Mouse (Mus musculus) CH12.LX (cell line): Measurements from ENCODE around the gene Actb. TPM values are rescaled to one million over a fixed set of nuclear protein-coding genes. Genes with fewer than 3 reads are reported as not detected.

Source experiments
- DNase-seq: peaks from one replicate; pipeline ENCODE4 v3.0.0-alpha.2; 2013; ENCODE audit errors: extremely low read depth
- H3K27ac ChIP-seq: 2 replicates; pipeline ENCODE4 v1.5.1; 2012; ENCODE audit warnings: low read depth, mild to moderate bottlenecking, control low read depth, moderate library complexity; ENCODE audit not compliant: insufficient read depth
- H3K27me3 ChIP-seq: replicated peaks from 2 replicates; pipeline ENCODE3; 2012; ENCODE audit warnings: inconsistent platforms
- H3K36me3 ChIP-seq, 2 experiments: replicated peaks in 1 of 2; 2 replicates each; pipeline versions ENCODE3 to v1.6.1; 2012; ENCODE audit warnings: inconsistent platforms in 1 of 2, low read length in 1 of 2, mild to moderate bottlenecking in 1 of 2, mixed read lengths in 1 of 2, moderate library complexity in 1 of 2; ENCODE audit not compliant: control insufficient read depth in 1 of 2, insufficient read depth in 1 of 2
- H3K4me1 ChIP-seq, 2 experiments: 2 replicates each; pipeline ENCODE4 v1.6.1; 2012; ENCODE audit warnings: inconsistent platforms in 1 of 2, moderate library complexity in 1 of 2; ENCODE audit not compliant: insufficient read depth in 2 of 2, control insufficient read depth in 1 of 2
- H3K4me2 ChIP-seq: 2 replicates; pipeline ENCODE4 v1.6.1; 2012; ENCODE audit warnings: low read depth, mild to moderate bottlenecking, control low read depth; ENCODE audit not compliant: poor library complexity, insufficient read depth, severe bottlenecking
- H3K4me3 ChIP-seq, 3 experiments: fragments of 150-350 bp in 1 of 3; sonication (generic) in 1 of 3; replicated peaks in 1 of 3; 2 replicates each; pipeline versions ENCODE3 to v1.5.1; 2011 to 2012; ENCODE audit warnings: low read depth in 2 of 3, low read length in 2 of 3, mild to moderate bottlenecking in 2 of 3, moderate library complexity in 2 of 3, control low read depth in 1 of 3, improper control_type of control experiment in 1 of 3, inconsistent platforms in 1 of 3, mixed read lengths in 1 of 3; ENCODE audit not compliant: poor library complexity in 1 of 3
- H3K79me2 ChIP-seq: replicated peaks from 2 replicates; pipeline ENCODE4 v1.6.1; 2012; ENCODE audit warnings: mild to moderate bottlenecking, moderate library complexity; ENCODE audit not compliant: control insufficient read depth, poor library complexity, insufficient read depth, severe bottlenecking; ENCODE audit errors: extremely low read depth
- H3K9ac ChIP-seq: 2 replicates; pipeline ENCODE4 v1.6.1; 2012; ENCODE audit warnings: low read depth, mild to moderate bottlenecking, control low read depth, moderate library complexity; ENCODE audit not compliant: insufficient read depth
- H3K9me3 ChIP-seq: replicated peaks from 2 replicates; pipeline ENCODE3; 2012; ENCODE audit warnings: low read length, inconsistent platforms, mixed read lengths
- BHLHE40 ChIP-seq: IDR thresholded peaks from 2 replicates; pipeline ENCODE4 v1.6.1; 2011; ENCODE audit warnings: mild to moderate bottlenecking, low read depth, low read length, improper control_type of control experiment
- CHD1 ChIP-seq: IDR thresholded peaks from 2 replicates; pipeline ENCODE4 v1.6.1; 2012; ENCODE audit warnings: low read depth, low read length, improper control_type of control experiment, inconsistent platforms
- CHD2 ChIP-seq: IDR thresholded peaks from 2 replicates; pipeline ENCODE4 v1.6.1; 2011; ENCODE audit warnings: low read length, improper control_type of control experiment
- CTCF ChIP-seq, 2 experiments: IDR thresholded peaks in 1 of 2; conservative IDR thresholded peaks in 1 of 2; 2 replicates each; pipeline ENCODE4 v1.5.1; 2011 to 2012; ENCODE audit warnings: low read depth in 2 of 2, low read length in 2 of 2, improper control_type of control experiment in 1 of 2, inconsistent platforms in 1 of 2, mild to moderate bottlenecking in 1 of 2, moderate library complexity in 1 of 2
- E2F4 ChIP-seq: IDR thresholded peaks from 2 replicates; pipeline ENCODE4 v1.6.1; 2011; ENCODE audit warnings: low read depth, low read length, improper control_type of control experiment; ENCODE audit not compliant: insufficient replicate concordance
- ELF1 ChIP-seq: IDR thresholded peaks from 2 replicates; pipeline ENCODE4 v1.6.1; 2014; ENCODE audit warnings: low read depth, mild to moderate bottlenecking, inconsistent platforms, low read length, improper control_type of control experiment
- ETS1 ChIP-seq: conservative IDR thresholded peaks from 2 replicates; pipeline ENCODE4 v1.6.1; 2012; ENCODE audit warnings: low read depth, mild to moderate bottlenecking, inconsistent platforms, low read length, improper control_type of control experiment, moderate library complexity
- HCFC1 ChIP-seq: IDR thresholded peaks from 2 replicates; pipeline ENCODE4 v1.6.1; 2012; ENCODE audit warnings: low read depth, mild to moderate bottlenecking, inconsistent platforms, low read length, improper control_type of control experiment
- IRF4 ChIP-seq: IDR thresholded peaks from 2 replicates; pipeline ENCODE4 v1.6.1; 2014; ENCODE audit warnings: low read depth, mild to moderate bottlenecking, inconsistent platforms, low read length, improper control_type of control experiment
- JUN ChIP-seq: IDR thresholded peaks from 2 replicates; pipeline ENCODE4 v1.6.1; 2011; ENCODE audit warnings: low read depth, mild to moderate bottlenecking, low read length, improper control_type of control experiment, moderate library complexity; ENCODE audit not compliant: insufficient read depth
- JUND ChIP-seq: conservative IDR thresholded peaks from 2 replicates; pipeline ENCODE4 v1.6.1; 2011; ENCODE audit warnings: low read depth, low read length, improper control_type of control experiment
- MAFK ChIP-seq: IDR thresholded peaks from 2 replicates; pipeline ENCODE4 v1.6.1; 2011; ENCODE audit warnings: low read length, improper control_type of control experiment; ENCODE audit not compliant: insufficient replicate concordance
- MAX ChIP-seq: IDR thresholded peaks from 2 replicates; pipeline ENCODE4 v1.6.1; 2011; ENCODE audit warnings: low read length, improper control_type of control experiment
- MEF2A ChIP-seq: IDR thresholded peaks from 2 replicates; pipeline ENCODE4 v1.6.1; 2014; ENCODE audit warnings: low read depth, mild to moderate bottlenecking, inconsistent platforms, low read length, improper control_type of control experiment, borderline replicate concordance
- MXI1 ChIP-seq: IDR thresholded peaks from 2 replicates; pipeline ENCODE4 v1.6.1; 2011; ENCODE audit warnings: mild to moderate bottlenecking, low read depth, low read length, improper control_type of control experiment
- MYC ChIP-seq: IDR thresholded peaks from 2 replicates; pipeline ENCODE4 v1.6.1; 2011; ENCODE audit warnings: low read depth, mild to moderate bottlenecking, improper control_type of control experiment, low read length
- NELFE ChIP-seq: IDR thresholded peaks from 2 replicates; pipeline ENCODE4 v1.6.1; 2011; ENCODE audit warnings: low read depth, low read length, improper control_type of control experiment
- NRF1 ChIP-seq: IDR thresholded peaks from 2 replicates; pipeline ENCODE4 v1.6.1; 2014; ENCODE audit warnings: low read depth, mild to moderate bottlenecking, inconsistent platforms, low read length, improper control_type of control experiment, moderate library complexity
- PAX5 ChIP-seq: IDR thresholded peaks from 2 replicates; pipeline ENCODE4 v1.6.1; 2012; ENCODE audit warnings: low read length, inconsistent platforms, mixed read lengths
- POLR2A ChIP-seq: IDR thresholded peaks from 2 replicates; pipeline ENCODE4 v1.6.1; 2011; ENCODE audit warnings: low read depth, mild to moderate bottlenecking, improper control_type of control experiment, low read length
- POLR2AphosphoS2 ChIP-seq: IDR thresholded peaks from 2 replicates; pipeline ENCODE4 v1.6.1; 2011; ENCODE audit warnings: low read depth, low read length, improper control_type of control experiment
- RAD21 ChIP-seq: IDR thresholded peaks from 2 replicates; pipeline ENCODE4 v1.6.1; 2011; ENCODE audit warnings: low read depth, mild to moderate bottlenecking, low read length, improper control_type of control experiment, moderate library complexity
- SMC3 ChIP-seq: IDR thresholded peaks from 2 replicates; pipeline ENCODE4 v1.6.1; 2011; ENCODE audit warnings: low read depth, low read length, improper control_type of control experiment
- TCF12 ChIP-seq: IDR thresholded peaks from 2 replicates; pipeline ENCODE4 v1.6.1; 2014; ENCODE audit warnings: low read depth, mild to moderate bottlenecking, inconsistent platforms, low read length, improper control_type of control experiment
- UBTF ChIP-seq: IDR thresholded peaks from 2 replicates; pipeline ENCODE4 v1.6.1; 2012; ENCODE audit warnings: low read depth, mild to moderate bottlenecking, inconsistent platforms, low read length, improper control_type of control experiment, moderate library complexity
- USF1 ChIP-seq: IDR thresholded peaks from 2 replicates; pipeline ENCODE4 v1.6.1; 2014; ENCODE audit warnings: low read depth, mild to moderate bottlenecking, inconsistent platforms, low read length, improper control_type of control experiment
- ZC3H11A ChIP-seq: IDR thresholded peaks from 2 replicates; pipeline ENCODE4 v1.6.1; 2012; ENCODE audit warnings: low read depth, mild to moderate bottlenecking, inconsistent platforms, low read length, improper control_type of control experiment
- ZKSCAN1 ChIP-seq: IDR thresholded peaks from 2 replicates; pipeline ENCODE4 v1.6.1; 2012; ENCODE audit warnings: low read depth, inconsistent platforms, low read length, improper control_type of control experiment, borderline replicate concordance
- ZMIZ1 ChIP-seq: IDR thresholded peaks from 2 replicates; pipeline ENCODE4 v1.6.1; 2012; ENCODE audit warnings: low read depth, mild to moderate bottlenecking, inconsistent platforms, low read length, improper control_type of control experiment
- dilution Hi-C: fragments of 300-500 bp; cut with MboI; formaldehyde crosslinking; loops from 2 replicates; pipeline ENCODE4 v1.14.3; 2020; ENCODE audit warnings: low sequenced_read_pairs; ENCODE audit not compliant: extremely low pct_unique_long_range_greater_than_20kb, extremely low pct_ligation_motif_present
- in situ Hi-C: fragments of 300-500 bp; cut with MboI; formaldehyde crosslinking; loops from 3 replicates; pipeline ENCODE4 v1.14.3; 2019; ENCODE audit warnings: low sequenced_read_pairs, low pct_ligation_motif_present, low pct_unique_long_range_greater_than_20kb, mixed read lengths
- polyA plus RNA-seq: library from polyadenylated mRNA; unstranded; fragments of >175 nt; gene quantifications from 2 replicates; pipeline ENCODE4 v1.2.1, GENCODE M21; 2012; ENCODE audit warnings: low read depth; ENCODE audit not compliant: insufficient read length
- total RNA-seq, 2 experiments: library from RNA; depleted of rRNA; stranded (reverse); fragments of 300-350 nt in 1 of 2; fragments of >200 nt in 1 of 2; gene quantifications; 2 replicates each; pipeline ENCODE4 v1.2.3; 2012 to 2014

Actb gene
- total and polyA plus RNA-seq, 3 experiments = 3,882 to 5,048 (median 4,756) TPM

DNA sequence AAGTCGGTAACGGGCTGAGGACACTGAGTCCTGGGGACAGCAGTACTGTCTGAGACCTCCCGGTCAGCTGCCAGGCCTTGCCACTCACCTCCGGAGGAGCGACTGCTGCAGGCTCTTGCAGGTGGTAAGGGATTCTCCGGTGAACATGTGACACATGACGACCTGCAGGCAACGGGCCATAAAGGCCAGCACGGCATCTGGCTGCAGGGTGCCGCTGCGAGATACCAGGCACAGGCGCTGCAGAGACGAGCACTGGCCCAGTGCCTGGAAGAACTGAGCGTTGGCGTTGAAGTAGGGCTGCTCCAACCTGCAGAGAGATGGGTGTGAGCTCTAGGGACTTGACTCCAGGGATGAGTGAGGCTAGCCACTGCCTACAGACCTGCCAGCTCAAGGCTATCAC is 28.0 kb downstream of the Actb start:
- H3K4me2 ChIP-seq = no peak overlapping the region
- no peaks in the 10 kb centered on the region for H3K9me3 ChIP-seq
- H3K27me3 ChIP-seq = no peaks in the 10 kb centered on the region
- in situ Hi-C loops (loop anchor here (10.0 kb wide), 1 partner anchor 114 kb away; no protein-coding TSS in a partner anchor), dilution Hi-C loops (no loop called here)
- no peaks in the 10 kb centered on the region for H3K79me2 ChIP-seq
- H3K36me3 ChIP-seq = peaks cover 31 to 79% of the 10 kb centered on the region in 2 experiments
- no peak for TF ChIP-seq BHLHE40
- TF ChIP-seq JUND = no peak
- no peak for TF ChIP-seq CHD1
- no peak for TF ChIP-seq ELF1
- TF ChIP-seq E2F4 = no peak
- TF ChIP-seq USF1 = no peak
- no peak for TF ChIP-seq POLR2A
- no peak for TF ChIP-seq ETS1
- no peak for TF ChIP-seq MXI1
- TF ChIP-seq NELFE = no peak
- TF ChIP-seq ZKSCAN1 = no peak
- TF ChIP-seq ZMIZ1 = no peak
- TF ChIP-seq JUN = no peak
- no peak for TF ChIP-seq PAX5
- no peak for TF ChIP-seq IRF4
- H3K4me1 ChIP-seq = peaks cover 0 to 23% of the 10 kb centered on the region in 2 experiments; a peak in 3 of 4 replicates
- no peak for DNase-seq
- H3K4me3 ChIP-seq = no peak overlapping the region
- no peak overlapping the region for H3K9ac ChIP-seq
- no peak overlapping the region for H3K27ac ChIP-seq

DNA sequence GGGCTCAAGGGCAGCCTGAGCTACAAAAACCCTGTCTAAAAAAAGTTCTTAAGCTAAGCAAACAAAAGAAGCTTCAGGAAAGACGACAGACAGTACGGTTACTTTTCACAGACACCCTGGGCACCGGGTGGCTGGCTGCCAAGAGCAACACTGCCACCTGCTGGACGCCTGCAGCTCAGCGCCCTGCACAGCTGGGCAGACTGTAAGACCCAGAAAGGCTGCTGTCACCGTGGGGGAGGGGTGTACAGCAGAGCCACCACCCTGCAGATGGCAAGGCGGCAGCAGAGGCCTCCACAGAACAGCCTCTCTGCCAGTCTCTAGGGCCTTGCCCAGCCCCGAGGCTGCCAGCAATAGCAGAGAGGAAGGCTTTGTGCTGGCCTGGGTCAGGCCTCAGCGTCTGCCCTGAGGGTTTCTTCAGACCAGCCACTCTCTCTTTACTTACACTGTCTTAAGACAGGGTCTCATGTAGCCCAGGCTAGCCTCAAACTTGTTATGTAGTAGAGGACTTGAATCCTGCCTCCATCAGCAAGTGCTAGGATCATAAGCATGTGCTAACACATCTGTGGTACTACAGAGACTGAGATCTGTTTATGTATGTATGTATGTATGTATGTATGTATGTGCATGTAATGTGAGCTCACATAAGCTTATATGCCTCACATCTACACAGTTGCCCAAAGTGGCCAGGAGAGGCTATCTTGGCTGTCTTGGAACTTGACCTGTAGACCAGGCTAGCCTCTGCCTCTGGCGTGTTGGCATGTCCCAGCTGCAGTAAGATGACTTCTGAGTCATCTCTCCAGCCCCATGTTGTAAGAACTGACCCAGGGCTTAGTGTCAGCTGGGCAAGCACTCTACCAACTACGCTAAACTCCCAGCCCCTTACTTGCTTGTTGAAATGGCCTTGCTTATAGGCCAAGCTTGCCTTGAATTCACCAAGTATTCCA is 28.9 kb downstream of the Actb start:
- dilution Hi-C loops = no loop called here
- no peaks in the 10 kb centered on the region for H3K27me3 ChIP-seq
- H3K4me3 ChIP-seq = no peak overlapping the region
- no peak overlapping the region for H3K27ac ChIP-seq
- no peaks in the 10 kb centered on the region for H3K79me2 ChIP-seq
- in situ Hi-C loops = loop anchor here (10.0 kb wide), 1 partner anchor 113 kb away; no protein-coding TSS in a partner anchor
- peaks cover 0 to 23% of the 10 kb centered on the region in 2 experiments; a peak in 3 of 4 replicates for H3K4me1 ChIP-seq
- no peak overlapping the region for H3K9ac ChIP-seq
- no peak overlapping the region for H3K4me2 ChIP-seq
- H3K36me3 ChIP-seq = peaks cover 31 to 81% of the 10 kb centered on the region in 2 experiments
- no peaks in the 10 kb centered on the region for H3K9me3 ChIP-seq
- peak; percentile 80 for DNase-seq
- TF ChIP-seq RAD21 = peak; percentile 92
- TF ChIP-seq IRF4 = peak; percentile 56; the same call in 1 of the 2 replicates
- peak; percentile 79 for TF ChIP-seq CHD2
- no peak for TF ChIP-seq HCFC1
- no peak for TF ChIP-seq POLR2A
- TF ChIP-seq MAFK = no peak
- TF ChIP-seq NRF1 = 0 out of 2 replicates have a peak, but pooled peaks have one; percentile 20
- TF ChIP-seq MEF2A = peak; percentile 51; the same call in 1 of the 2 replicates
- TF ChIP-seq USF1 = no peak
- no peak for TF ChIP-seq MAX
- TF ChIP-seq UBTF = no peak
- TF ChIP-seq ZC3H11A = peak; percentile 54
- no peak for TF ChIP-seq MXI1
- TF ChIP-seq CTCF (conservative IDR thresholded peaks at IDR 0.05 in 1 of 2, IDR thresholded peaks at IDR 0.05 in 1 of 2; ENCODE audit: low read depth in 2 of 2, low read length in 2 of 2) = peak; percentile 48 to 97
- peak; percentile 43; the same call in 1 of the 2 replicates for TF ChIP-seq TCF12
- peak; percentile 23; the same call in 1 of the 2 replicates for TF ChIP-seq MYC
- no peak for TF ChIP-seq POLR2AphosphoS2
- TF ChIP-seq NELFE = 0 out of 2 replicates have a peak, but pooled peaks have one; percentile 6
- no peak for TF ChIP-seq PAX5
- no peak for TF ChIP-seq JUN
- TF ChIP-seq ZKSCAN1 = no peak
- TF ChIP-seq SMC3 = peak; percentile 91
- TF ChIP-seq ETS1 = no peak
- no peak for TF ChIP-seq JUND
